Mouse (Mus musculus) liver, embryonic 16.5 days (tissue): ENCODE results near the gene Krtap4-1. TPM values are rescaled to one million over a fixed set of nuclear protein-coding genes. Genes with fewer than 3 reads are reported as not detected.
"Not testable (repeated sequence)": the region's sequence is repeated elsewhere in the genome, so short reads cannot be mapped to it uniquely, and the experiment has no call there.

Experiments
- ATAC-seq: fragments of 200-750 bp; cut with Nextera tagmentation; 2 replicates; pipeline ENCODE4 v1.8.0; 2017; ENCODE audit warnings: low read depth, mild to moderate bottlenecking, moderate number of reproducible peaks, moderate library complexity
- H3K27ac ChIP-seq: fragments of 300-500 bp; sonication (generic); 2 replicates; pipeline ENCODE4 v1.5.1; 2014; ENCODE audit warnings: mild to moderate bottlenecking, low read length
- H3K27me3 ChIP-seq: fragments of 300-500 bp; sonication (generic); 2 replicates; pipeline ENCODE4 v1.6.1; 2014; ENCODE audit warnings: low read depth, low read length, mixed read lengths; ENCODE audit not compliant: control insufficient read depth, insufficient read depth
- H3K36me3 ChIP-seq: fragments of 300-500 bp; sonication (generic); 2 replicates; pipeline ENCODE4 v1.6.1; 2014; ENCODE audit warnings: mild to moderate bottlenecking; ENCODE audit not compliant: control insufficient read depth, insufficient read depth
- H3K4me1 ChIP-seq: fragments of 300-500 bp; sonication (generic); 2 replicates; pipeline ENCODE4 v1.6.1; 2014; ENCODE audit warnings: low read depth, low read length, mixed read lengths; ENCODE audit not compliant: control insufficient read depth
- H3K4me2 ChIP-seq: fragments of 300-500 bp; sonication (generic); 2 replicates; pipeline ENCODE4 v1.6.1; 2014; ENCODE audit warnings: low read depth, low read length, mixed read lengths
- H3K4me3 ChIP-seq: fragments of 300-500 bp; sonication (generic); 2 replicates; pipeline ENCODE4 v1.5.1; 2014; ENCODE audit warnings: low read depth, mild to moderate bottlenecking, low read length
- H3K9ac ChIP-seq: fragments of 300-500 bp; sonication (generic); 2 replicates; pipeline ENCODE4 v1.6.1; 2014; ENCODE audit warnings: low read depth, low read length
- H3K9me3 ChIP-seq: fragments of 300-500 bp; sonication (generic); replicated peaks from 2 replicates; pipeline ENCODE4 v1.6.1; 2016; ENCODE audit warnings: low read length; ENCODE audit not compliant: control insufficient read depth
- WGBS: fragments of 180-500 bp; shearing (Covaris S2); extraction: QIAGEN DNeasy Blood & Tissue Kit; methylation state at CpG from one replicate; pipeline ENCODE4 v1.1.7; 2014; ENCODE audit not compliant: insufficient replicate concordance; 5-methylcytosine and 5-hydroxymethylcytosine counted together
- polyA plus RNA-seq: library from polyadenylated mRNA; unstranded; fragments of >200 nt; fragmentation: Nextera tagmentation; extraction: Ambion mirVana; gene quantifications from 2 replicates; pipeline ENCODE4 v1.2.1, GENCODE M21; 2015

Gene Krtap4-1
- polyA plus RNA-seq, 1 experiment from 2014 or later: not detected

DNA sequence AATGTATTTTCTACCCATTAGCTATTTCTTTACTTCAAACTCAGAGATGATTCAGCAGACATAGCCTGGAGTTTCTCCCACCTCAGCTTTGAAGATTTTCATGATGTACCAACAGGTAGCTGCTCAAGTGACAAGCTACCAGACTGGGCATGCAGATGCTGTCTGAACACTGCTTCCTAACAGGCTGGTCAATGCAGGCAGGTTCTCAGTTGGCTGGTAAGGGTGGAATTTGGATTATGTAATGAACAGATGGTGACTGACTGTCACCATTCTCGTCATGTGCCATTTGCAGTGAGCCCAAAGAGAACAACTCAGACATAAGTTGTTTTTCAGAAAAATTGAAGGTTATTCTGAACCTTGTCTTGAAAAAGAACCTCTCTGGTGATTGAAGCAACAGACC, 18.9 kb downstream of the Krtap4-1 start:
- ATAC-seq: no peak
- H3K9ac ChIP-seq: no peak overlapping the region
- H3K9me3 ChIP-seq: no peaks in the 10 kb centered on the region
- H3K4me2 ChIP-seq: no peak overlapping the region
- no peak overlapping the region for H3K27ac ChIP-seq
- H3K4me3 ChIP-seq: no peak overlapping the region
- H3K36me3 ChIP-seq: no peaks in the 10 kb centered on the region
- no peaks in the 10 kb centered on the region for H3K4me1 ChIP-seq
- no peaks in the 10 kb centered on the region for H3K27me3 ChIP-seq
- WGBS: 39% methylated on average over 1 of the region's 1 CpGs

DNA sequence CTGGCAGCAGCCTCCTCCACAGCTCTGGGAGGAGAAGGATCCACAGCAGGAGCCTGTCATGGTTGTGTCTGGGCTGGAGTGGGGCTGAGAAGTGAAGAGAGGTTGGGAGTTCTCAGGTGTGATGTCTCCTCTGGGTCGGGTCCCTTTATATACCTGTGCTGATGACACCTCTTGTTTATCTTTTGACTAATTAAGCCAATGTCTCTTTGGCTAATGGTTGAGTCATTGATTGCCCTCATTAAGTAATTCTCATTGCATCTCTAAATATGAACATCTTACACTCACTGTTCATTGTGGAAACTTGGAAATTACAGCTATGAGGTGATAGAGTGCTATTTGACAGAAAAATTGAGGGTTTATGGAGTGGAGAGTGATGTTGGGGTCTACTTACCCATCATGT, 24.8 kb downstream of the Krtap4-1 start, which contains the start of gene Gm11938:
TSS of gene Gm11938 (minus strand) at position 101 of the 400 bp plus-strand sequence.
- not testable (repeated sequence) for H3K27me3 ChIP-seq, H3K9ac ChIP-seq, H3K36me3 ChIP-seq, H3K9me3 ChIP-seq, H3K4me3 ChIP-seq, ATAC-seq, H3K4me2 ChIP-seq, H3K27ac ChIP-seq, H3K4me1 ChIP-seq
- WGBS: 36% methylated on average over 1 of the region's 1 CpGs

DNA sequence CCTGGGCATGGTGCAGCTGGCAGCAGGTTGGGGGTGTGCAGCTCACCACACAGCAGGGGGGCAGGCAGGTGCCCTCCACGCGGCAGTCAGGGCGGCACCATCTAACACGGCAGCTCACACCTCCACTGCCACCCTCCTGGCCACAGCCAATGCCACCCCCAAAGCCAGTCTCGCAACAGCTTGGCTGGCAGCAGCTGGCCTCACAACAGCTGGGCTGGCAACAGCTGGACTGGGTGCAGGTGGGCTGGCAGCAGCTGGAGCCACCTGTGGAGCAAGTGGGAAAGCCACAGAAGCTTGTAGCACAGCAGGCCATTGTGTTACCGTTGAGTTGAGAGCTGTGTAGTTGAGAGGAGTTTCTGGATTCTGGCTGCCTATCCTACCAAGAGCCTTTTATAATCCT, 30.3 kb downstream of the Krtap4-1 start, which contains the start of gene Krtap9-3:
TSS of gene Krtap9-3 (minus strand) at position 364 of the 400 bp plus-strand sequence.
- not testable (repeated sequence) for H3K27ac ChIP-seq, H3K4me3 ChIP-seq, ATAC-seq, H3K9me3 ChIP-seq, H3K36me3 ChIP-seq, H3K9ac ChIP-seq, H3K4me2 ChIP-seq, H3K4me1 ChIP-seq, H3K27me3 ChIP-seq
- 76% methylated on average over 4 of the region's 6 CpGs for WGBS

DNA sequence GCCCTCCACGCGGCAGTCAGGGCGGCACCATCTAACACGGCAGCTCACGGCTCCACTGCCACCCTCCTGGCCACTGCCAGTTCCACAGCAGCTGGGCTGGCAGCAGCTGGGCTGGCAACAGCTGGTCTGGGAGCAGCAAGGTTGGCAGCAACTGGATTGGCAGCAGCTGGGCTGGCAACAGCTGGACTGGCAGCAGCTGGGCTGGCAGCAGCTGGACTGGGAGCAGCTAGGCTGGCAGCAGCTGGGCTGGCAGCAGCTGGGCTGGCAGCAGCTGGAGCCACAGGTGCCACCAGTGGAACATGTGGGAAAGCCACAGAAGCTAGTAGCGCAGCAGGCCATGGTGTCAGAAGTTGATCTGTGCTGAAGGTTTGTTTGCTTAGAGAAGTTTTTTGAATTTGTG, 37.1 kb downstream of the Krtap4-1 start, which contains the start of gene Krtap1-3:
TSS of gene Krtap1-3 (minus strand) at position 359 of the 400 bp plus-strand sequence.
- no peak within 1 kb of the TSS for H3K9ac ChIP-seq
- H3K4me1 ChIP-seq: no peaks in the 10 kb centered on the region
- H3K4me3 ChIP-seq: no peak within 1 kb of the TSS
- no peak within 1 kb of the TSS for H3K27ac ChIP-seq
- H3K4me2 ChIP-seq: no peak within 1 kb of the TSS
- H3K9me3 ChIP-seq: no peaks in the 10 kb centered on the region
- ATAC-seq: no peak
- no peaks in the 10 kb centered on the region for H3K36me3 ChIP-seq
- no peaks in the 10 kb centered on the region for H3K27me3 ChIP-seq
- WGBS: 72% methylated on average over 6 of the region's 6 CpGs

DNA sequence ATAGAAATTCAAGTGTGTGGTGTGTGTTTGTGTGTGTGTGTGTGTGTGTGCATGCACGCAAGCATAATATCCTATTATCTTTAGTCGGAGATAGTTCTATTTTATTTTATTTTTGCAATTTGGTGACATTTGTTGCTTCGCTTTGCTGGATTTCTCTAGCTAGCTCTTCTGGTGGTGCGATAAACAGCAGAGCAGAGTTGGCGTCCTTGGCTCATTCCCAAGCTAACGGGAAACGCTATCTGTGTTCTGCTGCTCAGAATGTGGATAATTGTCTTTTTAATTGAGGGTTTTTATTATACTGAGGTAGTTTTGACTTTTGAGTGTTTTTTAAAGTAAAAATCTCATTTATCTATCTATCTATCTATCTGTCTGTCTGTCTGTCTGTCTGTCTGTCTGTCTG, 42.9 kb downstream of the Krtap4-1 start:
- Histone ChIP-seq H3K27me3 (no peaks in the 10 kb centered on the region), H3K36me3 (no peaks in the 10 kb centered on the region), H3K4me1 (no peaks in the 10 kb centered on the region), H3K27ac (no peak overlapping the region), H3K9ac (no peak overlapping the region), H3K9me3 (no peaks in the 10 kb centered on the region), H3K4me3 (no peak overlapping the region), H3K4me2 (no peak overlapping the region)
- no peak for ATAC-seq
- 69% methylated on average over 7 of the region's 7 CpGs for WGBS

DNA sequence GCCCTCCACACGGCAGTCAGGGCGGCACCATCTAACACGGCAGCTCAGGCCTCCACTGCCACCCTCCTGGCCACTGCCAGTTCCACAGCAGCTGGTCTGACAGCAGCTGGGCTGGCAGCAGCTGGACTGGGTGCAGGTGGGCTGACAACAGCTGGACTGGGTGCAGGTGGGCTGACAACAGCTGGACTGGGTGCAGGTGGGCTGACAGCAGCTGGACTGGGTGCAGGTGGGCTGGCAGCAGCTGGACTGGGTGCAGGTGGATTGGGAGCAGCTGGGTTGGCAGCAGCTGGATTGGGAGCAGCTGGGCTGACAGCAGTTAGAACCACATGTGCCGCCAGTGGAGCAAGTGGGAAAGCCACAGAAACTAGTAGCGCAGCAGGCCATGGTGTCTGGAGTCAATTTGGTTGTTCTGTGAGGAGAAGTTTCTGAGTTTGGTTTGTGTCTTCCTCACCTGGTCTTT, 44.8 kb downstream of the Krtap4-1 start, which contains the start of gene Krtap1-4:
TSS of gene Krtap1-4 (minus strand) at position 410 of the 460 bp plus-strand sequence.
- no peak for ATAC-seq
- Histone ChIP-seq H3K4me3 (no peak within 1 kb of the TSS), H3K27me3 (no peaks in the 10 kb centered on the region), H3K9ac (no peak within 1 kb of the TSS), H3K9me3 (no peaks in the 10 kb centered on the region), H3K36me3 (no peaks in the 10 kb centered on the region), H3K4me2 (no peak within 1 kb of the TSS), H3K27ac (no peak within 1 kb of the TSS), H3K4me1 (no peaks in the 10 kb centered on the region)
- WGBS: 67% methylated on average over 5 of the region's 5 CpGs

DNA sequence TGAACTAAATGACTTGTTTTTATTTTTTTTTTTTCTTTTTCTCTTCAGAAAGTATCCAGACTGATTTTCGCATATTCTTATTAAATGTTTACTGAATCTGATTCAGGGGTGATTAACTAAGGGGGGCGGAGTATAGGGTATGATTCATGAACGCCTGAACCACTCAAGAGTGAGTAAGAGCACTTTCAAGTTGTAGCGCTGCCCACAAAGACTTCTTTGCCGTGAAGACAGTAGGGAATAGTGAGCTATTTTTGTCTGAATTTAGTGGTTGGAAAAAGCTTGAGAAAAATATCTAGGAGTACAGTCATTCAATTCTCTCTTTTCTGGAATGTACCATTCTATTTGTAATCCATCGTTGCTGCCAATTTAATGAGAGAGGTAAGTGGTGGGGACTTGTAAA, 46.5 kb downstream of the Krtap4-1 start:
- Histone ChIP-seq H3K4me3 (no peak overlapping the region), H3K36me3 (no peaks in the 10 kb centered on the region), H3K27ac (no peak overlapping the region), H3K9me3 (no peaks in the 10 kb centered on the region), H3K9ac (no peak overlapping the region), H3K4me1 (no peaks in the 10 kb centered on the region), H3K27me3 (no peaks in the 10 kb centered on the region), H3K4me2 (no peak overlapping the region)
- no peak for ATAC-seq
- 60% methylated on average over 6 of the region's 6 CpGs for WGBS

DNA sequence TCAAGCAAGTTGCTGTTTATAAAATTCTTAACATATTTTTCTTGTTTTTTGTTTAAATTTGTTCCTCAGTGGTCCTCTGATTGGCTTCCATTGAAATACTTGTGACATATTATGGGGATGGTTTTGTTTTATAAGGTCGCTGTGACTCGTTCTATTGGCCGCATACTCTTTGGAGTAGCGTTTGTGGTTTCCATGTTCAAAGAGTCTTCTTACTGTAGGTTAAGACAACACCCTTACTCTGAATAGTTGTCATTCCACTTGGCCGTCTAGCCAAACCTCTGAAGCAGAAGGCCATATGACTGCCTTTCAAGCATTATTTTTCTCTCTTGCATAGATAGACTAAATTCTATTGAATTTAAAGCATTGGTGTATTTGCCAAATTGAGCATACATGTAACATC, 47.0 kb downstream of the Krtap4-1 start:
- no peaks in the 10 kb centered on the region for H3K36me3 ChIP-seq
- H3K4me1 ChIP-seq: no peaks in the 10 kb centered on the region
- no peak overlapping the region for H3K4me2 ChIP-seq
- WGBS: 72% methylated on average over 5 of the region's 5 CpGs
- H3K9me3 ChIP-seq: no peaks in the 10 kb centered on the region
- ATAC-seq: no peak
- H3K27ac ChIP-seq: no peak overlapping the region
- no peak overlapping the region for H3K4me3 ChIP-seq
- no peaks in the 10 kb centered on the region for H3K27me3 ChIP-seq
- no peak overlapping the region for H3K9ac ChIP-seq

DNA sequence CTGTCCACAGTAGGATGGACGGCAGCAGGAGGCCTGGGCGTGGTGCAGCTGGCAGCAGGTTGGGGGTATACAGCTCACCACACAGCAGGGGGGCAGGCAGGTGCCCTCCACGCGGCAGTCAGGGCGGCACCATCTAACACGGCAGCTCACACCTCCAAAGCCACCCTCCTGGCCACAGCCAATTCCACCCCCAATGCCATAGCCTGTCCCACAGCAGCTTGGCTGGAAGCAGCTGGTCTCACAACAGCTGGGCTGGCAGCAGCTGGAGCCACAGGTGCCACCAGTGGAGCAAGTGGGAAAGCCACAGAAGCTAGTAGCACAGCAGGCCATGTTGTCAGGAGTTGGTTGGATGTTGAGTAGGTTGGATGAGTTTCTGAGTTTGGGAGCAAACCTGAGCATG, 47.4 kb downstream of the Krtap4-1 start, which contains the start of gene Krtap1-5:
TSS of gene Krtap1-5 (minus strand) at position 381 of the 400 bp plus-strand sequence.
- no peak within 1 kb of the TSS for H3K27ac ChIP-seq
- H3K4me3 ChIP-seq: no peak within 1 kb of the TSS
- H3K27me3 ChIP-seq: no peaks in the 10 kb centered on the region
- no peaks in the 10 kb centered on the region for H3K36me3 ChIP-seq
- H3K4me1 ChIP-seq: no peaks in the 10 kb centered on the region
- no peak within 1 kb of the TSS for H3K9ac ChIP-seq
- 77% methylated on average over 6 of the region's 6 CpGs for WGBS
- no peak for ATAC-seq
- H3K4me2 ChIP-seq: no peak within 1 kb of the TSS
- H3K9me3 ChIP-seq: no peaks in the 10 kb centered on the region
